ENCODE assay signal across 8 mouse cellular contexts in genomic region chr7:44952611-44953306, GRCm38 (mm10). TPM values are rescaled to one million over a fixed set of nuclear protein-coding genes. Genes with fewer than 3 reads are reported as not detected.
DNase-seq lines count a peak whose midpoint lies in the region; ATAC-seq and TF ChIP-seq lines count a peak whose summit lies in the region.

No protein-coding gene starts in this region.

- H3K36me3 ChIP-seq in hindbrain, embryonic 10.5 days: no peaks in the 10 kb centered on the region
- no peaks in the 10 kb centered on the region for H3K36me3 ChIP-seq in lung, embryonic 16.5 days (ENCODE audit: control insufficient read depth, insufficient read depth, low read length)

- H3K4me2 ChIP-seq in lung, embryonic 16.5 days (ENCODE audit: low read depth, low read length): peak overlapping the region; percentile 98

- in situ Hi-C loops in Patski (cut with MboI; ENCODE audit: low pct_unique_long_range_greater_than_20kb): loop anchor here (10.0 to 25.0 kb wide), 2 partner anchors 58 to 240 kb away; partner anchors contain the start of genes Fuz, Izumo2 and Med25

- peak; percentile 68 for ATAC-seq in Patski
- peak; percentile 93 for ATAC-seq in lung, embryonic 16.5 days (ENCODE audit: low read depth)

- peak overlapping the region; percentile 64 for H3K4me3 ChIP-seq in hindbrain, embryonic 10.5 days
- peak overlapping the region; percentile 67 for H3K4me3 ChIP-seq in lung, embryonic 16.5 days (ENCODE audit: low read length)

- H3K27ac ChIP-seq in hindbrain, embryonic 10.5 days: peak overlapping the region; percentile 82
- H3K27ac ChIP-seq in lung, embryonic 16.5 days (ENCODE audit: low read length): peak overlapping the region; percentile 89

- CTCF ChIA-PET in Patski (lab: Charles Lee): interaction anchor here (1.0 to 1.5 kb wide), 3 partner anchors 11 to 21 kb away, joined by 3 to 6 read pairs (median 6); no protein-coding TSS in a partner anchor

- H3K27me3 ChIP-seq in Patski: no peaks in the 10 kb centered on the region
- peaks cover 46% of the 10 kb centered on the region for H3K27me3 ChIP-seq in hindbrain, embryonic 10.5 days (ENCODE audit: insufficient read depth, poor library complexity, severe bottlenecking)
- peaks cover 16% of the 10 kb centered on the region for H3K27me3 ChIP-seq in lung, embryonic 16.5 days (ENCODE audit: control insufficient read depth, insufficient read depth, low read depth, low read length)

- no peaks in the 10 kb centered on the region for H3K9me3 ChIP-seq in hindbrain, embryonic 10.5 days
- H3K9me3 ChIP-seq in lung, embryonic 16.5 days (ENCODE audit: control insufficient read depth, low read length): no peaks in the 10 kb centered on the region

- H3K4me1 ChIP-seq in hindbrain, embryonic 10.5 days (replicated peaks): peaks cover 31% of the 10 kb centered on the region
- H3K4me1 ChIP-seq in lung, embryonic 16.5 days (replicated peaks; ENCODE audit: control insufficient read depth, insufficient read depth, low read length): peaks cover 11% of the 10 kb centered on the region

- H3K9ac ChIP-seq in lung, embryonic 16.5 days (ENCODE audit: low read length): peak overlapping the region; percentile 77

- DNase-seq in Patski (ENCODE audit: low read depth, low spot score): no peak
- DNase-seq in cerebellum, postnatal 10 days: peak; percentile 86 to 92
- peak; percentile 66 to 88 for DNase-seq in frontal cortex, adult 2 months (ENCODE audit: extremely low spot score in 1 of 2, low spot score in 1 of 2)
- peak; percentile 91 for DNase-seq in hindbrain, embryonic 10.5 days (ENCODE audit: low spot score)
- DNase-seq in layer of hippocampus, adult 9-10 months (ENCODE audit: low spot score): peak; percentile 67
- DNase-seq in ovary, adult 18-20 months (ENCODE audit: low spot score): peak; percentile 94
- peak; percentile 43 for DNase-seq in thymus, postnatal 14 days

- WGBS in hindbrain, embryonic 10.5 days: 7% methylated on average over 24 of the region's 24 CpGs
- WGBS in lung, embryonic 16.5 days: 5% methylated on average over 24 of the region's 24 CpGs

- POLR2A ChIA-PET in Patski (lab: Charles Lee): interaction anchor here (1.4 kb wide), 1 partner anchor 46 kb away, joined by 6 read pairs; no protein-coding TSS in a partner anchor

- no peak for TF ChIP-seq CTCF in Patski (IDR thresholded peaks at IDR 0.05)

RNA-seq across cellular contexts. Expression of gene Tsks, which starts 9.8 kb away (rescaled TPM):
- polyA plus RNA-seq in Patski (2021): 0.06 TPM
- 1.4 TPM in 2 replicates for polyA plus RNA-seq in frontal cortex, adult 2 months (2012; rRNA removed)
- polyA plus RNA-seq in hindbrain, embryonic 10.5 days (2016; fragmentation: Nextera tagmentation; extraction: Ambion mirVana): 0.08 TPM in 1 of 2 replicates, not detected in the other
- polyA plus RNA-seq in lung, embryonic 16.5 days (2015; fragmentation: Nextera tagmentation; extraction: Ambion mirVana): 0.15 and 0.44 TPM in 2 replicates

RNA-seq across cellular contexts. Expression of gene Cpt1c, which starts 21.9 kb away (rescaled TPM):
- polyA plus RNA-seq in Patski (2021): 22.1 TPM
- polyA plus RNA-seq in frontal cortex, adult 2 months (2012; rRNA removed): 151 TPM in 2 replicates
- polyA plus RNA-seq in hindbrain, embryonic 10.5 days (2016; fragmentation: Nextera tagmentation; extraction: Ambion mirVana): 22.4 and 26.8 TPM in 2 replicates
- 17.1 and 17.5 TPM in 2 replicates for polyA plus RNA-seq in lung, embryonic 16.5 days (2015; fragmentation: Nextera tagmentation; extraction: Ambion mirVana)

RNA-seq across cellular contexts. Expression of gene Ap2a1, which starts 23.5 kb away (rescaled TPM):
- 104 TPM for polyA plus RNA-seq in Patski (2021)
- polyA plus RNA-seq in frontal cortex, adult 2 months (2012; rRNA removed): 216 and 254 TPM in 2 replicates
- polyA plus RNA-seq in hindbrain, embryonic 10.5 days (2016; fragmentation: Nextera tagmentation; extraction: Ambion mirVana): 80.7 and 93.1 TPM in 2 replicates
- 58.2 and 63.7 TPM in 2 replicates for polyA plus RNA-seq in lung, embryonic 16.5 days (2015; fragmentation: Nextera tagmentation; extraction: Ambion mirVana)

RNA-seq across cellular contexts. Expression of gene Prmt1, which starts 33.6 kb away (rescaled TPM):
- 514 TPM for polyA plus RNA-seq in Patski (2021)
- 217 and 232 TPM in 2 replicates for polyA plus RNA-seq in frontal cortex, adult 2 months (2012; rRNA removed)
- polyA plus RNA-seq in hindbrain, embryonic 10.5 days (2016; fragmentation: Nextera tagmentation; extraction: Ambion mirVana): 843 and 861 TPM in 2 replicates
- polyA plus RNA-seq in lung, embryonic 16.5 days (2015; fragmentation: Nextera tagmentation; extraction: Ambion mirVana): 413 and 457 TPM in 2 replicates

RNA-seq across cellular contexts. Expression of gene Irf3, which starts 44.7 kb away (rescaled TPM):
- 108 TPM for polyA plus RNA-seq in Patski (2021)
- 88.4 and 88.6 TPM in 2 replicates for polyA plus RNA-seq in frontal cortex, adult 2 months (2012; rRNA removed)
- 76.7 and 78.1 TPM in 2 replicates for polyA plus RNA-seq in hindbrain, embryonic 10.5 days (2016; fragmentation: Nextera tagmentation; extraction: Ambion mirVana)
- polyA plus RNA-seq in lung, embryonic 16.5 days (2015; fragmentation: Nextera tagmentation; extraction: Ambion mirVana): 96.5 and 108 TPM in 2 replicates
